Mouse (Mus musculus): ENCODE measurements at regions not wholly inside any gene's neighbourhood (a gene's known extent, or its start where the extent isn't known, plus 50 kb on each side); places are given as distances from the start of the nearest gene placed in this dataset.

GRCm38 (mm10) chr12:71450128-71450527, 140.4 kb downstream of the Dact1 start:
- TF ChIP-seq GATA4 (IDR thresholded peaks at IDR 0.05; ENCODE audit: insufficient replicate concordance, low read length) = no peak

- no peak for TF ChIP-seq GATA4 (IDR thresholded peaks at IDR 0.05; ENCODE audit: insufficient replicate concordance, low read length)
Measured at GRCm38 (mm10) chr12:71450680-71451463, 141.2 kb downstream of the Dact1 start.

- no peak for TF ChIP-seq GATA4 (IDR thresholded peaks at IDR 0.05; ENCODE audit: insufficient replicate concordance, low read length)
Measured at GRCm38 (mm10) chr12:71456900-71457299, 147.2 kb downstream of the Dact1 start.

GRCm38 (mm10) chr12:71458559-71459176, 149.0 kb downstream of the Dact1 start:
- no peak for TF ChIP-seq GATA4 (IDR thresholded peaks at IDR 0.05; ENCODE audit: insufficient replicate concordance, low read length)

- no peak for TF ChIP-seq GATA4 (IDR thresholded peaks at IDR 0.05; ENCODE audit: insufficient replicate concordance, low read length)
Measured at GRCm38 (mm10) chr12:71460643-71461042, 151.0 kb downstream of the Dact1 start.

GRCm38 (mm10) chr12:71467820-71468219, 158.1 kb downstream of the Dact1 start:
- no peak for TF ChIP-seq GATA4 (IDR thresholded peaks at IDR 0.05; ENCODE audit: insufficient replicate concordance, low read length)

- no peak for TF ChIP-seq GATA4 (IDR thresholded peaks at IDR 0.05; ENCODE audit: insufficient replicate concordance, low read length)
Measured at GRCm38 (mm10) chr12:71468324-71468723, 158.6 kb downstream of the Dact1 start.

- no peak for TF ChIP-seq GATA4 (IDR thresholded peaks at IDR 0.05; ENCODE audit: insufficient replicate concordance, low read length)
Measured at GRCm38 (mm10) chr12:71470983-71471715, 161.5 kb downstream of the Dact1 start.

GRCm38 (mm10) chr12:71471720-71472119, 162.0 kb downstream of the Dact1 start:
- no peak for TF ChIP-seq GATA4 (IDR thresholded peaks at IDR 0.05; ENCODE audit: insufficient replicate concordance, low read length)

GRCm38 (mm10) chr12:71476238-71476637, 166.6 kb downstream of the Dact1 start:
- no peak for TF ChIP-seq GATA4 (IDR thresholded peaks at IDR 0.05; ENCODE audit: insufficient replicate concordance, low read length)

- TF ChIP-seq GATA4 (IDR thresholded peaks at IDR 0.05; ENCODE audit: insufficient replicate concordance, low read length) = no peak
Measured at GRCm38 (mm10) chr12:71477691-71478090, 168.0 kb downstream of the Dact1 start.

- no peak for TF ChIP-seq GATA4 (IDR thresholded peaks at IDR 0.05; ENCODE audit: insufficient replicate concordance, low read length)
Measured at GRCm38 (mm10) chr12:71481371-71481770, 171.7 kb downstream of the Dact1 start.

GRCm38 (mm10) chr12:71481899-71482593, 172.4 kb downstream of the Dact1 start:
- no peak for TF ChIP-seq GATA4 (IDR thresholded peaks at IDR 0.05; ENCODE audit: insufficient replicate concordance, low read length)

- TF ChIP-seq GATA4 (IDR thresholded peaks at IDR 0.05; ENCODE audit: insufficient replicate concordance, low read length) = no peak
Measured at GRCm38 (mm10) chr12:71482619-71483018, 172.9 kb downstream of the Dact1 start.

- no peak for TF ChIP-seq GATA4 (IDR thresholded peaks at IDR 0.05; ENCODE audit: insufficient replicate concordance, low read length)
Measured at GRCm38 (mm10) chr12:71483536-71484165, 174.0 kb downstream of the Dact1 start.

Measured in liver, adult (tissue).